Mouse (Mus musculus) lung, embryonic 14.5 days (tissue): Measurements from ENCODE around the gene Rps17. TPM values are rescaled to one million over a fixed set of nuclear protein-coding genes. Genes with fewer than 3 reads are reported as not detected.

Experiments used
- ATAC-seq: fragments of 200-750 bp; cut with Nextera tagmentation; 2 replicates; pipeline ENCODE4 v1.8.0; 2017; ENCODE audit warnings: mild to moderate bottlenecking, moderate TSS enrichment, moderate library complexity; ENCODE audit not compliant: insufficient read depth
- DNase-seq: peaks from one replicate; pipeline ENCODE4 v3.0.0-alpha.2; 2015
- H3K27ac ChIP-seq: fragments of 300-500 bp; sonication (generic); 2 replicates; pipeline ENCODE4 v1.5.1; 2014; ENCODE audit warnings: low read depth, mild to moderate bottlenecking, moderate library complexity
- H3K27me3 ChIP-seq: fragments of 300-500 bp; sonication (generic); 2 replicates; pipeline ENCODE4 v1.6.1; 2014; ENCODE audit warnings: low read length, control low read depth; ENCODE audit not compliant: insufficient read depth
- H3K36me3 ChIP-seq: fragments of 300-500 bp; sonication (generic); 2 replicates; pipeline ENCODE4 v1.6.1; 2014; ENCODE audit warnings: control low read depth; ENCODE audit not compliant: insufficient read depth
- H3K4me1 ChIP-seq: fragments of 300-500 bp; sonication (generic); 2 replicates; pipeline ENCODE4 v1.6.1; 2014; ENCODE audit warnings: antibody characterized with exemption, control low read depth; ENCODE audit not compliant: insufficient read depth
- H3K4me2 ChIP-seq: fragments of 300-500 bp; sonication (generic); 2 replicates; pipeline ENCODE4 v1.6.1; 2014; ENCODE audit warnings: mild to moderate bottlenecking
- H3K4me3 ChIP-seq: fragments of 300-500 bp; sonication (generic); 2 replicates; pipeline ENCODE4 v1.5.1; 2014; ENCODE audit warnings: low read depth, low read length
- H3K9ac ChIP-seq: fragments of 300-500 bp; sonication (generic); 2 replicates; pipeline ENCODE4 v1.6.1; 2014
- H3K9me3 ChIP-seq: fragments of 300-500 bp; sonication (generic); 2 replicates; pipeline ENCODE4 v1.6.1; 2016; ENCODE audit warnings: low read depth, low read length, control low read depth
- CTCF ChIP-seq: IDR thresholded peaks from 2 replicates; pipeline ENCODE4 v1.5.1; 2016; ENCODE audit warnings: antibody characterized with exemption, low read depth
- WGBS: fragments of 180-500 bp; shearing (Covaris S2); extraction: QIAGEN DNeasy Blood & Tissue Kit; methylation state at CpG from one replicate; pipeline ENCODE4 v1.1.7; 2014; 5-methylcytosine and 5-hydroxymethylcytosine counted together
- polyA plus RNA-seq: library from polyadenylated mRNA; unstranded; fragments of >200 nt; fragmentation: Nextera tagmentation; extraction: Ambion mirVana; gene quantifications from 2 replicates; pipeline ENCODE4 v1.2.1, GENCODE M21; 2014

Gene Rps17
- polyA plus RNA-seq, 1 experiment from 2014 or later = 1,388 TPM

- WGBS = 78% methylated on average over 6 of the region's 6 CpGs
- no peak for DNase-seq
- ATAC-seq = no peak
- Histone ChIP-seq H3K4me3 (no peak overlapping the region), H3K27me3 (no peaks in the 10 kb centered on the region), H3K4me2 (no peak overlapping the region), H3K9me3 (no peaks in the 10 kb centered on the region), H3K4me1 (no peaks in the 10 kb centered on the region), H3K36me3 (no peaks in the 10 kb centered on the region), H3K9ac (no peak overlapping the region), H3K27ac (no peak overlapping the region)
- no peak for TF ChIP-seq CTCF
Measured at GRCm38 (mm10) chr7:81319749-81320148, 25.3 kb downstream of the Rps17 start.

GRCm38 (mm10) chr7:81315583-81315982 lies 29.5 kb downstream of the Rps17 start:
- WGBS = 59% methylated on average over 8 of the region's 8 CpGs
- H3K9me3 ChIP-seq = no peaks in the 10 kb centered on the region

DNA sequence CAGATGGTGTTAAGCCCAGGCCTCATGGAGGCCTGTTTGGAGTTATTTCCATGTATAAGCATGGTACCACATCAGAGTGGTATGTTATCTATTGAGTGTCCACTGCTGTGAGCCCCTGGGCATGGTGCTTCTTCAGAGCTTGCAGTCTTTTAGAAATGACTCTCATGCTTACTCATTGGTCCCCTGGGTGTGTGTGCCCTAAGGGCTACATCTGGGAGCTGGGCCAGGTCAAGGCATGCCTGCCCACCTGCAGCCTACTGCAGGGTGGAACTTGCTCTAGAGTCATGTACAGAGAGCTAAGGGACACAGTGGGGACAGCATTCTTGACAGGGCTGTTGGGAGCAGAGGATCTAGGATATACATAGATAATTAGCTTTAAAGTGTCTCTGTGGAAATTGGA lies 33.5 kb downstream of the Rps17 start:
- H3K36me3 ChIP-seq = no peaks in the 10 kb centered on the region
- DNase-seq (no peak), ATAC-seq (no peak)
- no peak overlapping the region for H3K4me3 ChIP-seq
- no peak overlapping the region for H3K27ac ChIP-seq
- no peak overlapping the region for H3K9ac ChIP-seq
- no peaks in the 10 kb centered on the region for H3K27me3 ChIP-seq
- no peak overlapping the region for H3K4me2 ChIP-seq
- no peaks in the 10 kb centered on the region for H3K9me3 ChIP-seq
- no peaks in the 10 kb centered on the region for H3K4me1 ChIP-seq
- TF ChIP-seq CTCF = no peak

More at GRCm38 (mm10) chr7:81315583-81315982, 29.5 kb downstream of the Rps17 start:
- no peak for TF ChIP-seq CTCF
- Histone ChIP-seq H3K27ac (no peak overlapping the region), H3K4me3 (no peak overlapping the region), H3K4me1 (no peaks in the 10 kb centered on the region), H3K4me2 (no peak overlapping the region), H3K27me3 (no peaks in the 10 kb centered on the region), H3K36me3 (no peaks in the 10 kb centered on the region), H3K9ac (no peak overlapping the region)
- ATAC-seq (no peak), DNase-seq (peak; percentile 36)

DNA sequence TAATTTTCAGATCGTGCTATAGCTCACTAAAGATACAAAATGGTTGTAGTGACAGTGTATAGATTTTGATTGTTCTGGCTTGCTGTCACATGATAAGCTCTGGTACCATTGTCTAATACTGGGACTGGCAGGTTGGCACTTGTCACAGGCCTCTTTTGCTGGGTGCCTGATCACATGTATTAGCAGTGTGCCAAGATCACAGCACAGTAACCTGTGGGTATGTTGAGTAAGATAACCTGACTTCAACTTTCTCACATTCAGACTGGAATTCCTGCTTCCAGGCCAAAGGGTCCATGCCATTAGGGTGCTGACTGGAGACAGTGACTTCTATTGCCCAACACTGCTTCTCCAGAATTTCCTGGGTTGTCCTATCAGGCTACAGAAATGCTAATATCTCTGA lies 33.9 kb downstream of the Rps17 start:
- TF ChIP-seq CTCF = no peak
- H3K9ac ChIP-seq = no peak overlapping the region
- H3K27me3 ChIP-seq = no peaks in the 10 kb centered on the region
- H3K36me3 ChIP-seq = no peaks in the 10 kb centered on the region
- ATAC-seq (no peak), DNase-seq (no peak)
- H3K9me3 ChIP-seq = no peaks in the 10 kb centered on the region
- no peak overlapping the region for H3K4me2 ChIP-seq
- WGBS = 82% methylated on average over 1 of the region's 1 CpGs
- H3K4me3 ChIP-seq = no peak overlapping the region
- no peaks in the 10 kb centered on the region for H3K4me1 ChIP-seq
- no peak overlapping the region for H3K27ac ChIP-seq

DNA sequence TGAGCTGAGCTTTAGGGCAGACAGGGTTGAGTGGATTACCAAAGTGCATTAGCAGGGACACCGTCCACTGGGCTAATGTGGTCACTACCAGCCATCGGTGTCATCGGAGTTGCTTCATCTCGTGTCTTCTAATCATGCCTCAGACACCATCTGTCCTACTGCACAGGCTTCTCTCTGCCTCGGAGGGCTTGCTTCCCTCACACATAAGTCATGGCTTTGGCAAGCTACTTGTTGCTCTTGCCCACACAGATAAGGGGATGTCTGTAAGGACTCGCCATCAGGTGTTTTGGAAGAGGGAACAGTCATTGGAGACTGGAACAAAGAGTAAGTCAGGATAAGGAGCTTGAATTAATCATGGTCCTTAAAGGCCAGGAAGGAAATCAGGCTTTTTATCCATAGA lies 35.8 kb downstream of the Rps17 start:
- ATAC-seq (no peak), DNase-seq (no peak)
- Histone ChIP-seq H3K27ac (no peak overlapping the region), H3K4me3 (no peak overlapping the region), H3K36me3 (no peaks in the 10 kb centered on the region), H3K4me2 (no peak overlapping the region), H3K27me3 (no peaks in the 10 kb centered on the region), H3K9me3 (no peaks in the 10 kb centered on the region), H3K4me1 (no peaks in the 10 kb centered on the region), H3K9ac (no peak overlapping the region)
- WGBS = 81% methylated on average over 6 of the region's 6 CpGs
- no peak for TF ChIP-seq CTCF

- no peak for DNase-seq
- 80% methylated on average over 8 of the region's 8 CpGs for WGBS
Measured at GRCm38 (mm10) chr7:81307735-81308134, 37.3 kb downstream of the Rps17 start.

DNA sequence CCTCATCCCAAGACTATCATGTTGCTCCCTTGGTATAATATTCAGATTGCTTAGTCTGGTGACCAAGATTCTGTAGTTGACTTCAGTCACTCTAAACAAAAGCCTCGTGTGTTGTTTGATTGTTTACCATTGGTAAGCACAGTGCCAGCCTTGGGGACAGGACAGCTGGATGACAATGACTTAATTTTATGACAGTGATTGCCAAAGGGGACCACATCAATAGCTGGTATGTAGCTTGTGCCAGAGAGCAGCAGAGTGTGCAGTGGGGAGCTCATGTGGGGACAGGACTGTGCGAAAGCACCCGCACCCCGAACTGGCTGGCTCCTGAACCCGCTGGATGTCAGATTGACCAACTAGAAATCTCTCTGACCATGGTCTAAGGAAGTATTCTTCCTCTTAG lies 40.4 kb downstream of the Rps17 start:
- DNase-seq (no peak), ATAC-seq (no peak)
- Histone ChIP-seq H3K27me3 (no peaks in the 10 kb centered on the region), H3K4me2 (no peak overlapping the region), H3K4me1 (no peaks in the 10 kb centered on the region), H3K36me3 (no peaks in the 10 kb centered on the region), H3K9ac (no peak overlapping the region), H3K9me3 (no peaks in the 10 kb centered on the region), H3K27ac (no peak overlapping the region), H3K4me3 (no peak overlapping the region)
- TF ChIP-seq CTCF = no peak
- 81% methylated on average over 5 of the region's 5 CpGs for WGBS

More at GRCm38 (mm10) chr7:81307735-81308134, 37.3 kb downstream of the Rps17 start:
- Histone ChIP-seq H3K9ac (no peak overlapping the region), H3K36me3 (no peaks in the 10 kb centered on the region), H3K4me2 (no peak overlapping the region), H3K4me3 (no peak overlapping the region), H3K27me3 (no peaks in the 10 kb centered on the region), H3K27ac (no peak overlapping the region), H3K9me3 (no peaks in the 10 kb centered on the region), H3K4me1 (no peaks in the 10 kb centered on the region)
- no peak for ATAC-seq
- TF ChIP-seq CTCF = no peak

DNA sequence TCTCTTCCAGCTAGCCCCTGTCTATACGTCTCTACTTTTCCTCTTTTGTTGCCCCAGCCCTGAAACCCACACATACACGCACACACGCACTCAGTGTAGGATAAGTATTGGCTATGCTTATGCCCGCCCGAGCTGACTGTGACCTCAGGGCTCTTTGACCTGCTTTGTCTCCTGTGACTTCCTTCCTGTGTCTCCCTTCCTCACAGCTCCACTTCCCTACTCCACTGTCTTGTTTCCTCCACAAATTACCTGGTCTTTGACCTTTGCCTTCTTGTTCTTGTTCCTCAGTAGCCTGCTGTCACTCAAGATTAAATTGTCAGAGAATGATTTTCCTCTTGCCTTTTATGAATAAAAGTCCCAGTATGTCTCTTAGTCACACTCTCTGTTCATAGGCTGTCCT lies 41.0 kb downstream of the Rps17 start:
- Histone ChIP-seq H3K27me3 (no peaks in the 10 kb centered on the region), H3K4me1 (no peaks in the 10 kb centered on the region), H3K27ac (no peak overlapping the region), H3K4me2 (no peak overlapping the region), H3K9me3 (no peaks in the 10 kb centered on the region), H3K36me3 (no peaks in the 10 kb centered on the region), H3K9ac (no peak overlapping the region), H3K4me3 (no peak overlapping the region)
- ATAC-seq = no peak
- TF ChIP-seq CTCF = no peak
- DNase-seq = no peak
- 59% methylated on average over 5 of the region's 5 CpGs for WGBS
